Mouse (Mus musculus): ENCODE data around the gene Apln. TPM values are rescaled to one million over a fixed set of nuclear protein-coding genes. Genes with fewer than 3 reads are reported as not detected.

The Apln gene
- polyA plus RNA-seq, 1 experiment: 0.02 TPM

- TF ChIP-seq GATA1 (IDR thresholded peaks at IDR 0.05; ENCODE audit: low read length): no peak
Measured at GRCm38 (mm10) chrX:47976551-47976950, 58.1 kb downstream of the Apln start.

Other genes with a start within 250 kb of the Apln start
- not detected in 2 replicates for gene Smarca1, start 141.9 kb downstream of the Apln start, polyA plus RNA-seq (2012)
- not detected in 2 replicates for gene Ocrl, start 122.5 kb downstream of the Apln start, polyA plus RNA-seq (2012)
- gene Xpnpep2, start 73.9 kb upstream of the Apln start, polyA plus RNA-seq (2012): 0.19 and 0.48 TPM in 2 replicates
- gene Sash3, start 111.6 kb upstream of the Apln start, polyA plus RNA-seq (2012): 0.58 and 0.84 TPM in 2 replicates
- 12.0 TPM in 2 replicates for gene Zdhhc9, start 174.0 kb upstream of the Apln start, polyA plus RNA-seq (2012)
- 6.7 and 13.4 TPM in 2 replicates for gene Utp14a, start 222.0 kb upstream of the Apln start, polyA plus RNA-seq (2012)